Mouse (Mus musculus): ENCODE data around the gene Tomm6. TPM values are rescaled to one million over a fixed set of nuclear protein-coding genes. Genes with fewer than 3 reads are reported as not detected.

The Tomm6 gene
- 199 TPM for polyA plus RNA-seq (2017; shearing (Covaris generic))

DNA sequence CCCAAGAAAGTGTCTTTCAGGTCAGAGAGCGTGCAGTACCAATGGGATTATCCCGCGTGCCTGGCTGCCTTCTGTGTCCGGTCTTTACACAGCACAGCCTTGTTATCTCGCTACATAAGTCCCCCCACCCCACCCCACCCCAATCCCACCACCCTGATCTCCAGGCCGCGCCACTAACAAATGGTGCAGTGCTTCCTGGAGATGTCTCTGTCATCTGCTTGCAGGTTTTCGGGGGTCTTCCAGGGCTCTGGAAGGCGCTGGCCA, at the start of gene Tomm6:
Gene Tomm6, minus strand, starts transcription at position 43 of the 264 bp plus-strand sequence.

DNA sequence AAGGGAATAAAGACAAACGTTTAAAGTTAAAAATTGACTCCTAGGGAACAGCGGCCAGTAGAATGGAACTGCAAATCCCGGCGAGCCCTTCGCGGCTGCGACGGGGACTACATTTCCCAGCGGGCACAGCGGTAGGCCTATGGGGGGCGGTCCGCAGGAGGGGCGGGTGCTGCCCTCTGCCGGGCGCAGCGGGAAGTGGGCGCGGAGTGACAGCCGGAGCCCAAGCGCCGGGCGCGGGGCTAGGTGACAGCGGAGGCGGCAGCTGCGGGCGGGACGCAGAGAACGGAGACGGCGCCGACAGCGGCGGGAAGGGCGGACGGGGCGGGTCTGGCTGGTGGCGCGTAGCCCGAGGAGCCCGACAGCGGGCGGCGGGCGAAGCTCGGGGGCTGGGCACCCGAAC, 48.7 kb upstream of the Tomm6 start, which contains the start of gene Tfeb:
Gene Tfeb, plus strand, starts transcription at position 175 of the 400 bp plus-strand sequence.

DNA sequence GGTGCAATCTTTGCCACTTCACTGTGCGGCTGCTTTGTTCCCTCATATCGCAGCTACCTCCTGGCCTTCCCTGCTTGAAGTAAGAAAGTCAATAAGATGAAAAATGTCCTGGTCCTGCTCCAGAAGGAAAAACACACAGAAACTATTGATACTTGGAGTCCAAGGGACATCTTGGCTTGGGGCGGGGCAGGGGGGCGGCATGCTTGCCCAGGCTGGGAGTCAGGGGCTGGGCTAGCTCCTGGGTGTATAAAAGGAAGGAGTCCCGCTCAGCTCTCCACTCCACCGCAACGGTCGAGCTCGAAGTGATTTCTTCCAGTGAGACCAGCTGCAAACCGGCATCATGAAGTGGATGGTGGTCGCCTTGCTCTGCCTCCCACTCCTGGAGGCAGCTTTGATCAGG, 38.4 kb upstream of the Tomm6 start, which contains the start of gene Pgc:
Gene Pgc, plus strand, starts transcription at position 277 of the 400 bp plus-strand sequence.

DNA sequence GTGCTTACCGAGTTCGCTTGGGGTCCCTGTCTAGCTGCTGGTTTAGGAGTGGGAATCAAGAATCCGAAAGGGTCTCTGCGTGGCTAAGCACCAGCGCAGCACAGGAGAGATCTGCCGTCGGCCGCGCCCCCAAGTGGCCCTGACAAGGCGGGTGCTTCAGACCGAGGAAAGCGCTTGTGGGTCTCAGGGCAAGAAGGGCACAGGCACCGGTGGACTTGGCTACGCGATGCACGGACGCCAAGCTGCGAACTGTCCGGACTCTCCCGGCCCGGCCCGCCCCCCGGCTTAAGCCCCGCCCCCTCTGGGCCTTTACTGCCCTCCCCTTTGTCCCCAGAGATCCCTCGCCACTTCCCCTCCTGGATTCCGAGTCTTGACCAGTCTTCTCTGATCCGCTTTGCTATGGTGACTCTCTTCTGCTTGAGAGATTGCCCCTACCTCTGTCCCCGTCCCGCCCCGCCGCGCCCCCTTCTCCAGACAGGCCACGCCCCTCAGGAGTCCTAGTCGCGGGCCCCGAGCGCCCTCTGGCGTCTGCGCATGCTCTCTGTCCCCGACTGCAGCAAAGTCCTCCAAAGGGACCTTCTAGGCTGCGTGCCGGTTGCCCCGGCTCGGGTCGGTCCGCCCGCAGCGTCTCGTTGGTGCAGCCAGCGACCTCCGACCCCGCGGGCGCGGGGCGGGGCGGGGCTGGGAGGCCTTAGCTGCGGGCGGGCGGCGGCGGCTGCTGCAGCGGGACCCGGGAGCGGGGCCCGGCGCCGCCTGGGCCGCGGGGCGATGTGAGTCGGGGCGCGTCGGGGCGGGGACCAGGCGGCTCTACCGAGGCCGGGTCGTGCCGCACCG, 6.5 kb upstream of the Tomm6 start, which contains the start of gene Prickle4:
Gene Prickle4, minus strand, starts transcription at position 234 of the 834 bp plus-strand sequence.

DNA sequence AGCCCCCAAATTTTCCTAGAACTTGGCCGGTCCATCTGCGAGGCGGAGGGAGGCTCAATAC, 6.1 kb upstream of the Tomm6 start, which contains the start of gene Gm21981:
Gene Gm21981, minus strand, starts transcription at position 14 of the 61 bp plus-strand sequence.

DNA sequence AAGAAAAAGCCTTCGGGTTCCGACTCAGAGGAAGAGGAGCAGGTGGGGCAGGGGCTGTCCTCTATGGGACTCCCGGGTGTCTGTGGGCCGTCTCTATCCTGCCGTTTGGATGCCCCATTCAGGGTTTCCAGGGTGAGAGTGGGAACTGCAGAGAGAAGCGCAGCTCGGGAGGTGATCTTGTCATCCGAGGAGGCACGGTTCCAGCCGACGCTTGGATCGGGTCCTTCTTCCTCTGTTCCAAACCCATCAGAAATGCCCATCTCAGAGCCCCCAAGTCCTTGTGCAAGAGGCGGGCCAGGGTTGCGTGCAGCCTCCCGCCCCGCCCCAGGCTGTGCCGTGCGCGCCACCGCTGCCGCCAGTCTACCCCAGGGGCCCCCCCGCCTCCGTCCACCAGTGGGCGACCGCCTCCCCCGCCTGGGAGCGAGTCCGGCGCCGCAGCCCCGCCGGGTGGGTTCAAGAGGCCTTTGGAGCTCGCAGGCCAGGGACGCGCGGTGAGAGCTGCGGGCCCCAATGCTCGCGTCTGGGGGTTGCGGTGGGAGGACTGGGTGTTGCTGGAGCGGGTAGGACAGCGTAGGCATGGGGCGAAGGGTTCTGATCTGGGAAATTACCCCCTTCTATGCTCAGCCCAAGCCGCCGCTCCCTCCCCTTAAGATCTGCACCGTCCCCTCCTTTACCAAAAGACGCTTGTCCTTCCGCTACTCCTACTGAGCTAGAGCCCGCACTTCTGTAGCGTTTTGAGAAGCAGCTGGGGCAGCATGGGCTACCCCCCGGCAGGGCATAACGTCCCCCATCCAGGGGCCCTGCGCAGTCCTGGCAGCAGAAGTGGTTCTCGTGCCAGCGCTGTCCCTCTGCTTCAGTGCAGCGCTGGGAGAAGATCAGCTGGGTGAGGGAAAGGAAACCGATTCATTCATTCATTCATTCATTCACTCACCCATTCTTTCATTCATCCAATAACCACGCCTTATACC, 706 bp upstream of the Tomm6 start, which contains the start of gene Frs3:
Gene Frs3, plus strand, starts transcription at position 423 of the 968 bp plus-strand sequence.

Other genes starting within 250 kb of the Tomm6 start
- 76.8 TPM for gene Taf8, start 186.1 kb downstream of the Tomm6 start, polyA plus RNA-seq (2017; shearing (Covaris generic))
- gene Ccnd3, start 183.3 kb downstream of the Tomm6 start, polyA plus RNA-seq (2017; shearing (Covaris generic)): 288 TPM
- gene Bysl, start 76.9 kb downstream of the Tomm6 start, polyA plus RNA-seq (2017; shearing (Covaris generic)): 15.7 TPM
- gene Med20, start 76.8 kb downstream of the Tomm6 start, polyA plus RNA-seq (2017; shearing (Covaris generic)): 42.6 TPM
- 3.2 TPM for gene Gm20517, start 76.8 kb downstream of the Tomm6 start, polyA plus RNA-seq (2017; shearing (Covaris generic))
- 2.6 TPM for gene Usp49, start 57.7 kb downstream of the Tomm6 start, polyA plus RNA-seq (2017; shearing (Covaris generic))
- 2.0 TPM for gene Frs3, start 644 bp upstream of the Tomm6 start, polyA plus RNA-seq (2017; shearing (Covaris generic))
- not detected for gene Gm21981, start 6.1 kb upstream of the Tomm6 start, polyA plus RNA-seq (2017; shearing (Covaris generic))
- not detected for gene Prickle4, start 6.3 kb upstream of the Tomm6 start, polyA plus RNA-seq (2017; shearing (Covaris generic))
- not detected for gene Pgc, start 38.5 kb upstream of the Tomm6 start, polyA plus RNA-seq (2017; shearing (Covaris generic))
- 26.9 TPM for gene Tfeb, start 48.6 kb upstream of the Tomm6 start, polyA plus RNA-seq (2017; shearing (Covaris generic))
- gene Mdfi, start 146.3 kb upstream of the Tomm6 start, polyA plus RNA-seq (2017; shearing (Covaris generic)): not detected
- 17.7 TPM for gene Foxp4, start 236.3 kb upstream of the Tomm6 start, polyA plus RNA-seq (2017; shearing (Covaris generic))

Data from naive thymus-derived CD4-positive, alpha-beta T cell, adult 5 months (primary cell).